Mouse (Mus musculus) right cerebral cortex, postnatal 14 days (tissue): ENCODE measurements at regions not wholly inside any gene's neighbourhood (a gene's known extent, or its start where the extent isn't known, plus 50 kb on each side); places are given as distances from the start of the nearest gene placed in this dataset.

Experiments
- DNase-seq: peaks from one replicate; pipeline ENCODE4 v3.0.0; 2022

- no peak for DNase-seq
Observed at GRCm38 (mm10) chr14:102925769-102926443, 56.5 kb downstream of the Kctd12 start.

GRCm38 (mm10) chr14:102924674-102925073, 57.8 kb downstream of the Kctd12 start:
- no peak for DNase-seq

- no peak for DNase-seq
Observed at GRCm38 (mm10) chr14:102922496-102922993, 59.9 kb downstream of the Kctd12 start.

- DNase-seq, result no peak
Observed at GRCm38 (mm10) chr14:102920415-102920814, 62.0 kb downstream of the Kctd12 start.

- DNase-seq, result no peak
Observed at GRCm38 (mm10) chr14:102919261-102919801, 63.1 kb downstream of the Kctd12 start.

- DNase-seq, result no peak
Observed at GRCm38 (mm10) chr14:102917929-102918328, 64.5 kb downstream of the Kctd12 start.

GRCm38 (mm10) chr14:102915918-102916317, 66.5 kb downstream of the Kctd12 start:
- DNase-seq, result no peak

GRCm38 (mm10) chr14:102911582-102911981, 70.9 kb downstream of the Kctd12 start:
- no peak for DNase-seq

- DNase-seq, result no peak
Observed at GRCm38 (mm10) chr14:102908990-102909389, 73.4 kb downstream of the Kctd12 start.

GRCm38 (mm10) chr14:102907411-102908103, 74.9 kb downstream of the Kctd12 start:
- no peak for DNase-seq

GRCm38 (mm10) chr14:102906826-102907225, 75.6 kb downstream of the Kctd12 start:
- no peak for DNase-seq

- no peak for DNase-seq
Observed at GRCm38 (mm10) chr14:102906286-102906685, 76.2 kb downstream of the Kctd12 start.

- peak; percentile 61 for DNase-seq
Observed at GRCm38 (mm10) chr14:102902906-102903305, 79.5 kb downstream of the Kctd12 start.

- DNase-seq, result no peak
Observed at GRCm38 (mm10) chr14:102902236-102902635, 80.2 kb downstream of the Kctd12 start.

GRCm38 (mm10) chr14:102898445-102898844, 84.0 kb downstream of the Kctd12 start:
- no peak for DNase-seq

- no peak for DNase-seq
Observed at GRCm38 (mm10) chr14:102897039-102897438, 85.4 kb downstream of the Kctd12 start.

GRCm38 (mm10) chr14:102896527-102896926, 85.9 kb downstream of the Kctd12 start:
- DNase-seq, result no peak

- no peak for DNase-seq
Observed at GRCm38 (mm10) chr14:102893241-102893640, 89.2 kb downstream of the Kctd12 start.

GRCm38 (mm10) chr14:102891552-102891951, 90.9 kb downstream of the Kctd12 start:
- DNase-seq, result no peak

- DNase-seq, result no peak
Observed at GRCm38 (mm10) chr14:102885240-102885598, 97.2 kb downstream of the Kctd12 start.

- no peak for DNase-seq
Observed at GRCm38 (mm10) chr14:102884539-102885239, 97.7 kb downstream of the Kctd12 start.

- DNase-seq, result no peak
Observed at GRCm38 (mm10) chr14:102883344-102884122, 98.9 kb downstream of the Kctd12 start.

GRCm38 (mm10) chr14:102882281-102882680, 100.2 kb downstream of the Kctd12 start:
- DNase-seq, result no peak
